Mouse (Mus musculus) embryonic facial prominence, embryonic 14.5 days (tissue): Measurements from ENCODE around the gene Nxt1. TPM values are rescaled to one million over a fixed set of nuclear protein-coding genes. Genes with fewer than 3 reads are reported as not detected.

Experiments
- ATAC-seq: fragments of 200-750 bp; cut with Nextera tagmentation; 2 replicates; pipeline ENCODE4 v1.8.0; 2017; ENCODE audit warnings: low read depth, moderate number of reproducible peaks, moderate TSS enrichment
- DNase-seq: peaks from one replicate; pipeline ENCODE4 v3.0.0-alpha.2; 2015; ENCODE audit warnings: low spot score
- H3K27ac ChIP-seq: fragments of 300-500 bp; sonication (generic); replicated peaks from 2 replicates; pipeline ENCODE4 v1.5.1; 2014; ENCODE audit warnings: low read depth, mild to moderate bottlenecking, low read length, moderate library complexity
- H3K27me3 ChIP-seq: fragments of 300-500 bp; sonication (generic); replicated peaks from 2 replicates; pipeline ENCODE4 v1.6.1; 2014; ENCODE audit warnings: low read length; ENCODE audit not compliant: control insufficient read depth, insufficient read depth
- H3K36me3 ChIP-seq: fragments of 300-500 bp; sonication (generic); 2 replicates; pipeline ENCODE4 v1.6.1; 2014; ENCODE audit warnings: low read length, mixed read lengths; ENCODE audit not compliant: control insufficient read depth, insufficient read depth
- H3K4me1 ChIP-seq: fragments of 300-500 bp; sonication (generic); 2 replicates; pipeline ENCODE4 v1.6.1; 2014; ENCODE audit warnings: antibody characterized with exemption, low read length; ENCODE audit not compliant: control insufficient read depth, insufficient read depth
- H3K4me2 ChIP-seq: fragments of 300-500 bp; sonication (generic); 2 replicates; pipeline ENCODE4 v1.6.1; 2014; ENCODE audit warnings: low read depth, mild to moderate bottlenecking, low read length, moderate library complexity, mixed read lengths
- H3K4me3 ChIP-seq: fragments of 300-500 bp; sonication (generic); 2 replicates; pipeline ENCODE4 v1.5.1; 2014; ENCODE audit warnings: low read depth, mild to moderate bottlenecking, low read length
- H3K9ac ChIP-seq: fragments of 300-500 bp; sonication (generic); 2 replicates; pipeline ENCODE4 v1.6.1; 2014; ENCODE audit warnings: low read depth, mild to moderate bottlenecking, low read length, moderate library complexity, mixed read lengths
- H3K9me3 ChIP-seq: fragments of 300-500 bp; sonication (generic); 2 replicates; pipeline ENCODE4 v1.6.1; 2016; ENCODE audit warnings: low read length; ENCODE audit not compliant: control insufficient read depth
- WGBS: fragments of 180-500 bp; shearing (Covaris S2); extraction: QIAGEN DNeasy Blood & Tissue Kit; methylation state at CpG from one replicate; pipeline ENCODE4 v1.1.7; 2014; 5-methylcytosine and 5-hydroxymethylcytosine counted together
- polyA plus RNA-seq: library from polyadenylated mRNA; unstranded; fragments of >200 nt; fragmentation: Nextera tagmentation; extraction: Ambion mirVana; gene quantifications from 2 replicates; pipeline ENCODE4 v1.2.1, GENCODE M21; 2014

Nxt1 gene
- polyA plus RNA-seq, 1 experiment from 2014 or later = 79.9 TPM

DNA sequence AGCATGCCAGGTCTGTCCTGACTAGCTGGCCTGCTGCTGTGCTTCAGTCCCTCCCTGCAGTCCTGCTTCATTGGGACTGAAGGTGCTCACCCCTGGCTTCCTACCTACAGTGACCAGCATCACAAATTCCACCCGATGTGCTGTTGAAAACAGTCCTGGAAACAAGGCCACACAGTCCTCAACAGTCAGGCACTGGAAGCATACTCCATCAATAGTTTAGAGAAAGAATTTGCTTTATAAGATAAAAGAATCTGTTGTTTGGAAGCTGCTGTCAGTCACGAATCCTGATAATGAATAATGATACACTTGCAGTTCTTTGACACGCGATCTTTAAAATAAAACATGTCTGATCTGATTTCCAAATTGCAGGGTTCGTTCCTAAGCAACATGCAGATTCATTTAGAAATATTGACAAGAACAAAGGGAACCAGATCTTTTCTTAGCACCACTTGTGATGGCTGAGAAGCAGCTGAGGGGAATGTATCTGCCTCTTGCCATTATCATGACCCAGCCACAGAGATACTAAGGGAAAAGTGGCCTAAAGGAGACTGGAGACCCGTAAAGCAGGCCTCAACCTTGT is 27.9 kb upstream of the Nxt1 start:
- Histone ChIP-seq H3K9me3 (no peaks in the 10 kb centered on the region), H3K4me1 (no peaks in the 10 kb centered on the region), H3K27ac (no peak overlapping the region), H3K9ac (no peak overlapping the region), H3K27me3 (no peaks in the 10 kb centered on the region), H3K4me2 (no peak overlapping the region), H3K4me3 (no peak overlapping the region), H3K36me3 (no peaks in the 10 kb centered on the region)
- ATAC-seq = no peak
- no peak for DNase-seq
- WGBS = 81% methylated on average over 6 of the region's 6 CpGs

DNA sequence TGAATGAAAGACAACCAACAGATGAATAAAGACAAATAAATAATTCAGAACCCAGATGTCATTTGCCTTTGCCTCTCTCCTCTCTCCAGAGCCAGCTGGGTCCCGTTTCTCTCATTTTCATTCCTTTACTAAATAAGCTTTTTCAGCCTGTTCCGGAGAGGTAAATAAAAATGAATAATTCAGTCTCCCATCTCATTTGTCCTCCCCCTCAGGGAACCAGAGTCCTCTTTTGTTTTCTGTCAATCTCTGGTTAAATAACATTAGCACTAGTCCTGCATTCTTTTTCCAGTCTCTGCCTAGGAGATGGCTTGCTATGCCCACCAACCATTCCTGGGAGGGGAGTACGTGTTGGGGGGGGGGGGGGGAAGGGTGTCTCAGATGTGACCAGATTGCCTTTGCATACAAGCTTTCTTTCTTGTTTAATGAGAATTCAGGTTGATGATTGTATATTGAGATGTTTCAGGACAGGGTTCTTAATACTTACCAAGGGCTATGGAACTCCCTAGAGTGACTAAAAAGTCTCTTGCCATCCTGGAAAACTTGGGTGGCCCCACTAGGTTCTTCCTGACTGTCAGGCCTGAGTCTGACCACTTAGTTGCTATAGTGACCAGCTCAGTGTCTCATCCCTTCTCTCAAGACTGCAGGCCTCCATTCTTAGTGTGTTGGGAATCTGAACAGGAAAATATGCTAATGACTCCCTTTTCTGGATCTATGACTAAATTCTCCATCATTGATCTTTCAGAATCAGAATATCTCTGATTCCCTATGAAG is 21.6 kb upstream of the Nxt1 start:
- Histone ChIP-seq H3K36me3 (no peaks in the 10 kb centered on the region), H3K9me3 (no peaks in the 10 kb centered on the region), H3K9ac (no peak overlapping the region), H3K4me2 (no peak overlapping the region), H3K4me3 (no peak overlapping the region), H3K4me1 (no peaks in the 10 kb centered on the region), H3K27ac (no peak overlapping the region), H3K27me3 (no peaks in the 10 kb centered on the region)
- WGBS = 31% methylated on average over 3 of the region's 3 CpGs
- ATAC-seq = no peak
- no peak for DNase-seq

DNA sequence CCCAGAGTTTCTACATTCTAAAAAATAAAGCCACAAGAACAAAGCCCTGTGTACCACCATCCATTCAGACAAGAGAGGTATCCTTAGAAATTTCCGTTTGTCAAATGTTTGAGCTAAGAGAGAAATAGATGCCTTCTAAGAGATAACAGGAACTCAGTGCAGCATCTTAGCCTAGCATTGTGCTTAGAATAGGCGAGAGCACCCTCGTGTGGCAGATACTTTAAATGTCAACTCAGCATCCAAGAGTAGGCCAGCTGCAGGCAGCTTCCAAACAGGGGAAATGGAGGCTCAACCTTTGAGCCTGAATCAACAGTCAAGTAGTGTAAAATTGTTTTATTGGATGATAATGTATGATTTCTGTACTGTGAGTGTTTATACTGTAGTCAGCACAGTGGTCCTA is 17.4 kb upstream of the Nxt1 start:
- Histone ChIP-seq H3K9ac (no peak overlapping the region), H3K4me3 (no peak overlapping the region), H3K9me3 (no peaks in the 10 kb centered on the region), H3K4me2 (no peak overlapping the region), H3K36me3 (no peaks in the 10 kb centered on the region), H3K27me3 (no peaks in the 10 kb centered on the region), H3K4me1 (no peaks in the 10 kb centered on the region), H3K27ac (no peak overlapping the region)
- ATAC-seq = no peak
- WGBS = 4% methylated on average over 3 of the region's 3 CpGs
- peak; percentile 73 for DNase-seq

DNA sequence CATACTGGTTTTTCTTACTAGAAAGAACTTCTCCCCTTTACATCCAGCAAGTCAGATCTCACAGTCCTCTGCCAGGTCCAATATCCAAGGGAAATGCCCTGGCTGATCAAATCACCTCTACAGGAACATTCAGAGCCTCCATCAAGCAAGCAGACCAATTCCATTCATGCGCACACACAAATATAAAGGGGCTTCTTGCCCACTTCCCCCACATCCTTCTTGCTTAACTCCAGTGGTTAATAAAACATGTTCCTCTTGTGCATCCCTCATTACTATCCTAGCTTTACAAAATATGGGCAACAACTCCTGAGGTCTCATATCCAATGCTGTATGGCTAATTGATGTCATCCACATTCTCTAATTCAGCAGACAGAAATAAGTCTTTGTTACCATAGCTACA is 8.9 kb upstream of the Nxt1 start:
- DNase-seq (no peak), ATAC-seq (no peak)
- no peaks in the 10 kb centered on the region for H3K9me3 ChIP-seq
- no peak overlapping the region for H3K4me3 ChIP-seq
- 100% methylated on average over 1 of the region's 1 CpGs for WGBS
- no peak overlapping the region for H3K9ac ChIP-seq
- H3K36me3 ChIP-seq = no peaks in the 10 kb centered on the region
- H3K27me3 ChIP-seq = no peaks in the 10 kb centered on the region
- H3K4me2 ChIP-seq = no peak overlapping the region
- H3K27ac ChIP-seq = no peak overlapping the region
- H3K4me1 ChIP-seq = no peaks in the 10 kb centered on the region

DNA sequence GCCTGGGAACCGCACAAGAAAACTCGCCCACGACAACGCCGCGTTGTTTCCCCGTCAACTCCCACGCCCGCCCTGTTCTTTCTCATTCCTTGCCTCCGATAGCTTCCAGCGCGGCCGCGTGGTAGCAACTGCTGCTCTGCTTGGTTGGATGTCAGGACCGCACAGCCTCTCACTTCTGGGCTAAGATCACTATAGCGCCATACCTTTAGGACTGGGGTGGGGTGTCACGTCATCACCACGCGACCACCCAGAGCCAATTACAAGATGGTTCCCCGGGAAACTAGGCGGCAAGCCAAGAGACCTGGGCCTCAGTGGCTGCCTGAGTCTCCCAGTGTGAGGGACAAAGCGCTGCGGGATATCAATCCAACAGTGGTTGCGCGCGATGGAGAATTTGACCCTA is 5.4 kb downstream of the Nxt1 start:
- ATAC-seq = peak; percentile 38
- peaks cover 26% of the 10 kb centered on the region for H3K36me3 ChIP-seq
- H3K9me3 ChIP-seq = no peaks in the 10 kb centered on the region
- peak overlapping the region; percentile 66 for H3K9ac ChIP-seq
- H3K4me2 ChIP-seq = peak overlapping the region; percentile 59
- WGBS = 8% methylated on average over 26 of the region's 26 CpGs
- peak overlapping the region; percentile 45 for H3K4me3 ChIP-seq
- H3K27ac ChIP-seq = peak overlapping the region; percentile 91
- no peaks in the 10 kb centered on the region for H3K27me3 ChIP-seq
- H3K4me1 ChIP-seq = peaks cover 41% of the 10 kb centered on the region
- DNase-seq = peak; percentile 92

DNA sequence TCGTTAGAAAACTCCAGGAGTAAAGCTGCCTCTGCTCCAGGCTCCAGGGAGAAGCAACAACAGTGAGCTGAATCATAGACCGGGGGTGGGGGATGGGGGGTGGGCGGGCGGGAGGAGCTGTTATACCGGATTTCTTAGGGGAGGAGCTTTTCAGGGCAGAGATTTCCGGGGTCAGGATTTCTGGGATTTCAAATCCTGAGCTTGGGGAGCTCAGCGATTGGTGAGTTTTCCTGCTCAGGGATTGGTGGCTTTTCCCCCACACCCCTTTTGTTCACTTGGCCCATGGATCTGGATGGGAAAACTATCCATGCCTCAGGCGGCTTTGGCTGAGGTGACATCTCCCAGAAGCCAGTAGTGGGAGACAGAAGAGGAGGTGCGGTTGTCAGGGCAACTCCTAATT is 6.9 kb downstream of the Nxt1 start:
- DNase-seq = peak; percentile 94
- Histone ChIP-seq H3K36me3 (peaks cover 33% of the 10 kb centered on the region), H3K27ac (peak overlapping the region; percentile 91), H3K9me3 (no peaks in the 10 kb centered on the region), H3K27me3 (no peaks in the 10 kb centered on the region), H3K4me1 (peaks cover 33% of the 10 kb centered on the region), H3K4me2 (peak overlapping the region; percentile 66), H3K4me3 (no peak overlapping the region), H3K9ac (no peak overlapping the region)
- ATAC-seq = peak; percentile 41
- WGBS = 2% methylated on average over 8 of the region's 9 CpGs

DNA sequence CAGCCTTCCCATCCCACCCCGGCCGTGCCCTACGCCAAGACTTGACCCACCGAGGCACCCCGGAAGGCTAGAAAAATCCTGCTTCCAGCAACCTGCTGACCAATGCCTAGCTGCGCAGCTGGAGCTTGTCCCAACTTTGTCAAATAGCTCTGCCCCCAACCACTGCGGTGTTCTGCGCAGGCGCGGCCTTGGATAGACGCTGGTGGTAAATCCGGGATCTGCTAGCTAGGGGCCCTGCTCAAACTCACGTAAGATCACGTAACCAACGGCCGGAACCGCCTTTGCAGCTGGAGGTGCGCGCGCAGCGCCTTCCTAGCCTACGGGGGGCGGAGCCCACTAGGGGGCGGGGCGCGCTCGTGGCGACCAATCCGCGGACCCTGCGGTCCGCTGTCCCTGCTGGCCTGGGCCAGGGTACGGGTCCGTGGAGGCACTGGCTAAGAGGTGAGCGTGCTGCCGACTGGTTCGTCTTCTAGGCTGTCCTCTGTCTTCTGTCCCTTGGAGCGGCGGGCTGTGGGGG is 8.4 kb downstream of the Nxt1 start, which contains the start of gene Gzf1:
TSS of gene Gzf1 (plus strand) at position 249 of the 517 bp plus-strand sequence.
- Histone ChIP-seq H3K27me3 (no peaks in the 10 kb centered on the region), H3K4me2 (peak within 1 kb of the TSS; percentile 66), H3K36me3 (peaks cover 33% of the 10 kb centered on the region), H3K9me3 (no peaks in the 10 kb centered on the region), H3K4me3 (peak within 1 kb of the TSS; percentile 82), H3K4me1 (peaks cover 33% of the 10 kb centered on the region), H3K9ac (peak within 1 kb of the TSS; percentile 90), H3K27ac (peak within 1 kb of the TSS; percentile 91)
- DNase-seq (peak; percentile 100), ATAC-seq (peak; percentile 95)
- WGBS = under 1% methylated on average over 26 of the region's 39 CpGs

DNA sequence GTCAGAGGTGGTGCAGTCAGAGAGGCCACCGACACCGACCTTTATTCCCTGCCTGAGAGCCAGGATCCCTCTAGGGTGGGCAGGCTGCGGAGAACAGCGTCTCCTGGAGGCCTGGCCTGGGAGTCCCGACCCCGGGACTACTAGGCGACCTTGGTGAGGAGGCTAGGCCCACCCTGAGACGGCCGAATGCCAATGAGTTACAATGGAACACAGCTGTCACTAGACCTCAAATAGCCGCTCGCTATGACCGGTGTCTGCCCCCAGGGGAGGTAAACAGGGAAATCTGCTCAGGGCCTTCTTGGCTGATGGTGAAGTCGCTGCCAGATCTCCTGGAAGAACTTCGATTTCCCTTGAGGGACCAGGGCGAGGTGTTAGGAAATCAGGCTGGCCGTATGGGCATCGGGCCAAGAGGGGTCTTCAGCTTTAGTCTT is 9.1 kb downstream of the Nxt1 start:
- H3K27ac ChIP-seq = peak overlapping the region; percentile 91; the same call in 1 of the 2 replicates
- H3K27me3 ChIP-seq = no peaks in the 10 kb centered on the region
- no peaks in the 10 kb centered on the region for H3K9me3 ChIP-seq
- peak; percentile 55 for ATAC-seq
- peaks cover 33% of the 10 kb centered on the region for H3K4me1 ChIP-seq
- peaks cover 32% of the 10 kb centered on the region for H3K36me3 ChIP-seq
- H3K4me2 ChIP-seq = peak overlapping the region; percentile 66
- peak; percentile 63 for DNase-seq
- H3K9ac ChIP-seq = peak overlapping the region; percentile 90
- peak overlapping the region; percentile 82 for H3K4me3 ChIP-seq
- 9% methylated on average over 17 of the region's 17 CpGs for WGBS
